Mouse (Mus musculus) forebrain, embryonic 11.5 days (tissue): ENCODE results near the gene H2-M10.2. TPM values are rescaled to one million over a fixed set of nuclear protein-coding genes. Genes with fewer than 3 reads are reported as not detected.

ENCODE experiments used
- ATAC-seq: fragments of 200-750 bp; cut with Nextera tagmentation; replicated peaks from 2 replicates; pipeline ENCODE4 v1.8.0; 2017; ENCODE audit warnings: moderate TSS enrichment; ENCODE audit not compliant: low FRiP score
- DNase-seq: peaks from one replicate; pipeline ENCODE4 v3.0.0-alpha.2; 2017; ENCODE audit warnings: low spot score
- H3K27ac ChIP-seq: fragments of 300-500 bp; sonication (generic); 2 replicates; pipeline ENCODE4 v1.5.1; 2014; ENCODE audit warnings: low read depth, low read length
- H3K27me3 ChIP-seq: fragments of 300-500 bp; sonication (generic); 2 replicates; pipeline ENCODE4 v1.6.1; 2014; ENCODE audit warnings: mild to moderate bottlenecking, low read length, mixed read lengths; ENCODE audit not compliant: control insufficient read depth, insufficient read depth
- H3K36me3 ChIP-seq: fragments of 300-500 bp; sonication (generic); 2 replicates; pipeline ENCODE4 v1.6.1; 2014; ENCODE audit warnings: mild to moderate bottlenecking, low read length, moderate library complexity, mixed read lengths; ENCODE audit not compliant: control insufficient read depth, insufficient read depth
- H3K4me1 ChIP-seq: fragments of 300-500 bp; sonication (generic); replicated peaks from 2 replicates; pipeline ENCODE4 v1.6.1; 2014; ENCODE audit warnings: low read length, mixed read lengths; ENCODE audit not compliant: control insufficient read depth, insufficient read depth
- H3K4me2 ChIP-seq: fragments of 300-500 bp; sonication (generic); 2 replicates; pipeline ENCODE4 v1.6.1; 2014; ENCODE audit warnings: low read depth, mild to moderate bottlenecking, low read length, moderate library complexity, mixed read lengths; ENCODE audit not compliant: severe bottlenecking
- H3K4me3 ChIP-seq: fragments of 300-500 bp; sonication (generic); 2 replicates; pipeline ENCODE4 v1.5.1; 2014; ENCODE audit warnings: low read depth, low read length
- H3K9ac ChIP-seq: fragments of 300-500 bp; sonication (generic); 2 replicates; pipeline ENCODE4 v1.6.1; 2014; ENCODE audit warnings: low read length
- H3K9me3 ChIP-seq: fragments of 300-500 bp; sonication (generic); 2 replicates; pipeline ENCODE4 v1.6.1; 2016; ENCODE audit warnings: low read length, mixed read lengths; ENCODE audit not compliant: control insufficient read depth
- WGBS: fragments of 180-500 bp; shearing (Covaris S2); extraction: QIAGEN DNeasy Blood & Tissue Kit; methylation state at CpG from one replicate; pipeline ENCODE4 v1.1.7; 2014; 5-methylcytosine and 5-hydroxymethylcytosine counted together
- polyA plus RNA-seq: library from polyadenylated mRNA; unstranded; fragments of >200 nt; fragmentation: Nextera tagmentation; extraction: Ambion mirVana; gene quantifications from 2 replicates; pipeline ENCODE4 v1.2.1, GENCODE M21; 2014

Gene H2-M10.2
- polyA plus RNA-seq, 1 experiment from 2014 or later: 0.33 TPM

GRCm38 (mm10) chr17:36274776-36275175 lies 11.5 kb downstream of the H2-M10.2 start:
- Histone ChIP-seq H3K27ac (no peak overlapping the region), H3K9ac (no peak overlapping the region), H3K36me3 (no peaks in the 10 kb centered on the region; the same call in 1 of the 2 replicates), H3K27me3 (no peaks in the 10 kb centered on the region), H3K4me1 (peaks cover 7% of the 10 kb centered on the region; the same call in 1 of the 2 replicates), H3K4me2 (no peak overlapping the region), H3K9me3 (no peaks in the 10 kb centered on the region), H3K4me3 (no peak overlapping the region)
- ATAC-seq (no peak), DNase-seq (no peak)
- 91% methylated on average over 4 of the region's 4 CpGs for WGBS

DNA sequence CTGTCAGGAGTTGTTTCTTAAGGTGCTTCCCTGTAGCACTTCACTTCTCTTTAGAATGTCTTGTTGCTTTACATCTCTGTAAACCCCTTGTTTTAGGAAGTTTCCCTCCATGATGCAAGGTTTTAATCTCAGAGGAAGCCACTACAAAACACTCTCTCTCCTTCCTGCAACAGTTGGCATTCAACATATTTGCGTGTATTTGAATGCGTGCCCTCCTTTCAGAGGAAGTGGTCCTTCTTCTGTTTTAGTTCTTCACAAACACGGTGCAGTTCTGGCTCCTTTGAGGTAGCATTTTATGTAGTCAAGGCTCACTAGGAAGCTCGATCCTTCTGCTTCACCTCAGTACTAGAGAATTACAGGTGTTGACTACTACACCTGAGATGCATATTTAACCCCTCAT lies 12.5 kb downstream of the H2-M10.2 start:
- Histone ChIP-seq H3K9me3 (no peaks in the 10 kb centered on the region), H3K4me3 (no peak overlapping the region), H3K36me3 (no peaks in the 10 kb centered on the region; the same call in 1 of the 2 replicates), H3K4me2 (no peak overlapping the region), H3K4me1 (peaks cover 7% of the 10 kb centered on the region; the same call in 1 of the 2 replicates), H3K27me3 (no peaks in the 10 kb centered on the region), H3K27ac (no peak overlapping the region), H3K9ac (no peak overlapping the region)
- WGBS: 95% methylated on average over 4 of the region's 4 CpGs
- ATAC-seq (no peak), DNase-seq (no peak)

- ATAC-seq (no peak), DNase-seq (no peak)
- Histone ChIP-seq H3K4me3 (peak overlapping the region; percentile 88), H3K9ac (peak overlapping the region; percentile 94; the same call in 1 of the 2 replicates), H3K27ac (no peak overlapping the region), H3K4me2 (peak overlapping the region; percentile 78), H3K36me3 (peaks cover 2% of the 10 kb centered on the region; the same call in 1 of the 2 replicates), H3K27me3 (no peaks in the 10 kb centered on the region), H3K9me3 (no peaks in the 10 kb centered on the region), H3K4me1 (peaks cover 7% of the 10 kb centered on the region; the same call in 1 of the 2 replicates)
- 85% methylated on average over 9 of the region's 9 CpGs for WGBS
Measured at GRCm38 (mm10) chr17:36272643-36273366, 13.5 kb downstream of the H2-M10.2 start.

GRCm38 (mm10) chr17:36271586-36272256 lies 14.6 kb downstream of the H2-M10.2 start, which contains the start of gene Trim39:
TSS of gene Trim39 (minus strand) at chr17:36272247.
- Histone ChIP-seq H3K4me1 (peaks cover 7% of the 10 kb centered on the region; the same call in 1 of the 2 replicates), H3K9ac (peak within 1 kb of the TSS; percentile 94), H3K27ac (peak within 1 kb of the TSS; percentile 81), H3K4me2 (peak within 1 kb of the TSS; percentile 78), H3K27me3 (no peaks in the 10 kb centered on the region), H3K9me3 (no peaks in the 10 kb centered on the region), H3K36me3 (peaks cover 3% of the 10 kb centered on the region; the same call in 1 of the 2 replicates), H3K4me3 (peak within 1 kb of the TSS; percentile 88)
- DNase-seq (peak; percentile 85), ATAC-seq (peak; percentile 79)
- WGBS: 2% methylated on average over 42 of the region's 43 CpGs

- Histone ChIP-seq H3K4me1 (peaks cover 7% of the 10 kb centered on the region; the same call in 1 of the 2 replicates), H3K4me2 (peak overlapping the region; percentile 78), H3K27ac (peak overlapping the region; percentile 81), H3K4me3 (peak overlapping the region; percentile 88), H3K27me3 (no peaks in the 10 kb centered on the region), H3K9ac (peak overlapping the region; percentile 94), H3K9me3 (no peaks in the 10 kb centered on the region), H3K36me3 (peaks cover 7% of the 10 kb centered on the region; the same call in 1 of the 2 replicates)
- under 1% methylated on average over 70 of the region's 84 CpGs for WGBS
- DNase-seq (peak; percentile 92), ATAC-seq (peak; percentile 92)
Measured at GRCm38 (mm10) chr17:36270956-36271585, 15.2 kb downstream of the H2-M10.2 start.

- DNase-seq: no peak
- peaks cover 17% of the 10 kb centered on the region; the same call in 1 of the 2 replicates for H3K36me3 ChIP-seq
- no peak for ATAC-seq
Measured at GRCm38 (mm10) chr17:36265834-36266233, 20.5 kb downstream of the H2-M10.2 start.

DNA sequence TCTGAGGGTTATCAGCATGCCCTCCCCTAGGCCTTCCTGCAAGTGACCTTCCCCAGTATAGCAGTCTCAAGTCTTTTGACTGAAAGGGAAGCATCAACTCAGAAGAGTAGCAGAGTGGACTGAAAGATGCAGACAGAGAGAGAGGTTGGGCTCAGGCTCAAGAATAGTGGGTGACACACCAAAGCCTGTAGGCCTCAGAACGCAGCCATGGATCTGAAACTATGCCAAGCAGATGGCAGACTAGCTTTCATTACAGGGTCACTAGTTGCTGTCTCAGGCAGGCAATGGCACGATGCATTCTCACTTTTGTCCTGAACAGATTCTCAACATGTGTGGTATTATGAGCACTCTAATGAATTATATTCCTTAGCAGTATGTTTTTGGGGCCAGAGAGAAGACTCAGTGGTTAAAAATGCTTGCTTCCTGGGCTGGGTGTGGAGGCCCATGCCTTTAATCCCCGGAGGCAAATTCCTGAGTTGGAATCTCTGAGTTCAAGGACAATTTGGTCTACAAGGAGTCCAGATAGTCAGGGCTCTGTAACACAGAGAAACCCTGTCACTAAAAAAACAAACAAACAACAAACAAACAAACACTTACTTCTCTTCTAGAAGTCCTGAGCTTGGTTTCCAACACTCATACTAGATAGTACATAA lies 21.9 kb downstream of the H2-M10.2 start:
- H3K36me3 ChIP-seq: peaks cover 21% of the 10 kb centered on the region; the same call in 1 of the 2 replicates
- WGBS: 90% methylated on average over 3 of the region's 3 CpGs
- H3K4me3 ChIP-seq: no peak overlapping the region
- H3K9ac ChIP-seq: no peak overlapping the region
- DNase-seq (no peak), ATAC-seq (no peak)
- H3K27me3 ChIP-seq: no peaks in the 10 kb centered on the region
- H3K27ac ChIP-seq: no peak overlapping the region
- H3K9me3 ChIP-seq: no peaks in the 10 kb centered on the region
- no peaks in the 10 kb centered on the region for H3K4me1 ChIP-seq
- H3K4me2 ChIP-seq: no peak overlapping the region

More at GRCm38 (mm10) chr17:36265834-36266233, 20.5 kb downstream of the H2-M10.2 start:
- Histone ChIP-seq H3K9me3 (no peaks in the 10 kb centered on the region), H3K4me2 (no peak overlapping the region), H3K4me3 (no peak overlapping the region), H3K4me1 (no peaks in the 10 kb centered on the region), H3K27me3 (no peaks in the 10 kb centered on the region), H3K27ac (no peak overlapping the region), H3K9ac (no peak overlapping the region)
- 83% methylated on average over 5 of the region's 5 CpGs for WGBS
